Mouse (Mus musculus) brain, embryonic 14.5 days (tissue): Measurements from ENCODE around the gene Vmn2r41. TPM values are rescaled to one million over a fixed set of nuclear protein-coding genes. Genes with fewer than 3 reads are reported as not detected.
"Not testable (repeated sequence)": the region's sequence is repeated elsewhere in the genome, so short reads cannot be mapped to it uniquely, and the experiment has no call there.

Experiments used
- DNase-seq: peaks from one replicate; pipeline ENCODE4 v3.0.0-alpha.2; 2011; ENCODE audit warnings: low read depth
- polyA plus RNA-seq: library from polyadenylated mRNA; depleted of rRNA; stranded (reverse); fragments of >200 nt; gene quantifications from 2 replicates; pipeline ENCODE4 v1.2.3, GENCODE M21; 2012; rRNA removed

Gene Vmn2r41
- not detected in 2 replicates for polyA plus RNA-seq

GRCm38 (mm10) chr7:8161554-8161953 lies at the start of gene Vmn2r41:
Gene Vmn2r41 (minus strand): TSS chr7:8161654.
- not testable (repeated sequence) for DNase-seq

GRCm38 (mm10) chr7:8200220-8200619 lies 38.8 kb upstream of the Vmn2r41 start, which contains the start of gene Vmn2r42:
Gene Vmn2r42 (minus strand): TSS chr7:8200320.
- not testable (repeated sequence) for DNase-seq

DNA sequence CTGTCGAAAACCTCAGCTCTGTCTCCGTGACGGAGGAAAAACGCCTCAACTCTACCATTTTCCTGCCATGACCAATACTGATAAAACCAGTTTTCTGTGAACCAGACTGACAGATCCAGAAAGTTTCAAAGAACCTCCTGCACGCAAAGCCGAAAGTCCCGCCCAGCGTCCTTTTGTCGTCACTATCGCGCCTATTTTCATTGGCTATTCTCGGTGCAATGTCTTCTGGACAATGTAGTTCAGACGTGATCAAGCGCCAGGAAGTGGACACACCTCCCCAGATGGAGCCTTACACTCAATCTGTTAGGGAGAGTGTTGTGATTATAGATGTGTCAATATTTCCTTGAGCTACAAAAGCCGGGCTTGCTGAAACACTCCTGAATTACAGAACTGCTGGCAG lies 68.6 kb downstream of the Vmn2r41 start:
- not testable (repeated sequence) for DNase-seq

Other genes with a start within 250 kb of the Vmn2r41 start
- gene Vmn2r42, start 38.7 kb upstream of the Vmn2r41 start, polyA plus RNA-seq, result not detected in 2 replicates
- gene Vmn2r43, start 98.9 kb upstream of the Vmn2r41 start, polyA plus RNA-seq, result not detected in 2 replicates
- gene Vmn2r44, start 221.7 kb upstream of the Vmn2r41 start, polyA plus RNA-seq, result not detected in 2 replicates